Mouse (Mus musculus) megakaryocyte-erythroid progenitor cell, adult 5-6 weeks (primary cell): Measurements from ENCODE around the gene Mrpl21. TPM values are rescaled to one million over a fixed set of nuclear protein-coding genes. Genes with fewer than 3 reads are reported as not detected.
A peak's percentile ranks its signal among the peaks of the same experiment; 100 is the strongest.

ENCODE experiments used
- ATAC-seq: replicated peaks from 2 replicates; pipeline ENCODE4 v1.8.0; 2016; ENCODE audit warnings: mild to moderate bottlenecking, inconsistent platforms; ENCODE audit not compliant: severe bottlenecking, poor library complexity, low FRiP score, low TSS enrichment
- total RNA-seq, 2 experiments: library from RNA; stranded (forward) in 1 of 2; stranded (reverse) in 1 of 2; fragments of 200-1000, 215-1000 nt in 1 of 2; fragments of >200 nt in 1 of 2; fragmentation: Nextera tagmentation in 1 of 2; gene quantifications; 2 replicates each; pipeline ENCODE4 v1.2.3; 2014 to 2017

The Mrpl21 gene
- total RNA-seq, 2 experiments from 2014 or later, result 114 to 166 TPM

DNA sequence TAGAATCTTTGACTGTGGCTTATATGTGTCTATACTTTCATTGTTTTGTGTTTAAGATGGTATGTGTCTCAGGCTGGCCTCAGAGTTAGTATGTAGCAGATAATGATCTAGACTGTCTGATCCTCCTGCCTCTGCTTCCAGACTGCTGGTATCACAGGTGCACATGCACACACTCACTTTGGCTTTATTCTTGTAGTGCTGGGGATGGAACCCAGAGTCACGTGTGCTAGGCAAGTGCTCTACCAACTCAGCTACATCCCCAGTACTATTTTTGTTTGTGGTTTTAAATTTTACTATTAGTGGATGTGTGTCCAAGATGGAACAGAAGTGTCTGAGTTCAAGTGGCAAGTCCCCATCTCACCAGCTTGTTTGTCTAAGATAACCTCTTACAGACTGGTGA lies 10.3 kb downstream of the Mrpl21 start:
- no peak for ATAC-seq

- no peak for ATAC-seq
Measured at GRCm38 (mm10) chr19:3295245-3295644, 12.5 kb downstream of the Mrpl21 start.

DNA sequence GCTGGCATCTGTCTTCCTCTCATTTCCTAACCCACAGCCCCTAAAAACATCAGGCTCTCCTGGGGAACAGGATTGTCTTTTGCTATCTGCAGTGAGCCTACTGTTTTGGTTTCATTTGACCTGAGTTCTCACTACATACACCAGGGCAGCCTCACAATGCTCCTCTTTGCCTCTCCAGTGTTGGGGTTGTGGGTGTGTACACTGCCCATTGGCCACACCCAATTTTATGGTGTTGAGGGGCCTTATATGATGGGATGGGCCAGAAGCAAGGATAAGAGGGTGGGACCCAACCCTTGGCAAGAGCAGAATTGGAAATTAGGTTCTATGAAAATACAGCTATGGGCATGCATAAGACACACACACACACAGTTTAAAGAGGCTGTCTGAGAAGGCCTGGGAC lies 14.3 kb downstream of the Mrpl21 start:
- ATAC-seq, result peak; percentile 19

DNA sequence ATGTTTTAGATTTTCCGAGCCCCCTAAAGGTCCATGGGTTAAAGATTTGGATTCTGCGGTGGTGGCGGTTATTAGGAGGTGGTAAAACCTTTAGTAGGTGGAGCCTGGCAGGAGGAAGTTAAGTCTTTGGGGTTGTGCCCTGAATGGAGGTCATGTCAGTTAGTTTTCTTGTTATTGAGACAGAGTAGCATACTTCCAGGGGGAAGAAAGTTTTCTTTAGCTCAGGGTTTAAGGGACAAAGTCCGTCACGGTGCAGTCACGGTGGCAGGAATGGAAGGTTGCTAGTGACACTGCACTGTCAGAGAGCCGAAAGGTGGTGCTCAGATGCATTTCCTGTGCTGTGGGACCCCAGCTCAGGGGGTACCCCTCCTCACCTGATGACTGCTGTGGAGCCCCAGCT lies 15.1 kb downstream of the Mrpl21 start:
- ATAC-seq, result no peak

DNA sequence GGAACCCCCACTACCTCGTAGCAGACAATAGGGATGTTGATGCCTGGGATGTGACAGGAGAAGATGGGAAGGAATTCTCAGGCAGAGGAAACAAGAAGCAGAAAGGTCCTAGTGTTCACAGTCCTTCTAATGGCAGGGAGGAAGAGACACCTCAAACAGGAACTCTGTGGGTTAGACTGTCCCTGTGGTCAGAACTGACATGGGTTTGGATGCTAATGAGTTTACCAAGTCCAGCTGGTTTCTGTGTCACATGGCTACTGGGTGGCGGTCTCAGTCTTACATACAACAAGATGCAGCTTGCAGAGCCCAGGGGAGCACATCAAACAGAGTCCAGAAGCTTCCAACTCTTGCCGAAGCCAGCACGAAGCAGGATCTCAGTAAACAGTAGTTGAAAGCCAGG lies 21.3 kb downstream of the Mrpl21 start:
- no peak for ATAC-seq

DNA sequence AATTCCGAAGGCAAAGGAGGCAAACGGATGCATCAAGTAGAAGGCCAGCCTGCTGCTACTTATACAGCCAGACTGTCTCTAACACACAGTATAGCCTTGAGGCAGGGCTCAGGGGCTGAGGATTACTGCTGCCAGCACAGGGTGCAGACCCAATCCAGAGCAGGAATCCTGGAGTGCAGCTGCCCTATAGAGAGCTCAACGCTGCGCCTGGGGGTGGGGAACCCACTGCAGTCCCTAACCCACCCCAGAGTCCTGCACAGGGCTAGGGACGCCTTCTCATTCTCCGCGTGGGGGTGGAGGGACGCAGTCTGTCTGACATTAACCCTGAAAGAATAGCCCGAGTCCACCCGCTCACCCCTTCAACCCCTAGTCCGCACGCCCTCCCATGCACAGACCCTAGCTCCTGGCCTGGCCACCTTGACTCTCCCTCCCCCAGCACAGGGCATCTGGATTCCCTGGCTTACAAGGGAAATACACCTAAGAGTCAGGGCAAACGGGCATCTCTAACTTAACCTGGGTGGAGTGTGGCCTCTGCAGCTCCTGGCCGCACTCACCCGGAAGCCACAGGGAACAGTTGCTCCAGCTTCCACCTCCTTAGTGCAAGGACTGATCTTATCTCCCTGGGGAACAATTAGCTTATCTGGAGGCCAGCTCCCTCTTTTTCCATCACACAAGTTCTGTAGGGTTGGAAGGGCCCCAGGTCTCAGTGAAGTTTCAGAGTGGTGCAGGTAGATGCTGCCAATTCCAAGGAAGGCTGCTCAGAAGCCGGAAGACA lies 24.7 kb downstream of the Mrpl21 start:
- ATAC-seq, result no peak

DNA sequence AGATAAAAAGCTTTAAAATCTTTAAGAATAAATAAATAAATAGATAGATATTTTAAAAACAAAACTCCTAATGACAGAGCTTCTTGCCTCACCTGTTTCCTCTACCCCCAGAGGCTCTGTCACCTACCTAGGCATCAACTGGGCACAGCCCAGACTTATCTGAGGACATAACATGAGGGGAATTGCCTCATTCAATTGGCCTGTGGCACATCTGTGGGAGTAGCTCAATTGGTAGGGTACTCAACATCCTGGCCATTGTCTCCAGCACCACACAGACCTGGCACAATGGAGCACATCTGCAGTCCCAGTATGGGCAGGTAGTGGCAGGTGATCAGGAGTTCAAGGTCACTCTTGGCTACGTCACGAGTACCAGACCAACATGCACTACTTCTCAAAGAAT lies 36.6 kb downstream of the Mrpl21 start:
- ATAC-seq, result no peak

DNA sequence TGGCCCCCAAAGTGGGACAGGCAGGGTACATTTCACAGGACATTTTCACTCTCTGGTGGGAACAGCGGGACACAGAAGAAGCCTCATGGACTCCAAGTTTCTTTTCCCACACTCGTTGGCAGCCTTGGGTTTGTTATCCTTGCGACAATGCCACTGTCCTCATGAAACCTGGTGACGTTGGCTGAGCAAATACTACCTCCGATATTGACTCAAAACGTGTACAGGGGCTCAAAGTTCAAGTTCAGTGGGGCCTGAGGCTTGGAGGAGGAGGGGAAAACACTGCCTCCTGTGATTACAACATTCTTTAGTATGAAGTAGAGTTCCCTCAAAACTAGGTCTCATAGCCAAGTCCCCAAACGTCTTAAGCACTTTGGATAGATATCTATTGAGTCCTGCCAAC lies 37.4 kb downstream of the Mrpl21 start:
- no peak for ATAC-seq

DNA sequence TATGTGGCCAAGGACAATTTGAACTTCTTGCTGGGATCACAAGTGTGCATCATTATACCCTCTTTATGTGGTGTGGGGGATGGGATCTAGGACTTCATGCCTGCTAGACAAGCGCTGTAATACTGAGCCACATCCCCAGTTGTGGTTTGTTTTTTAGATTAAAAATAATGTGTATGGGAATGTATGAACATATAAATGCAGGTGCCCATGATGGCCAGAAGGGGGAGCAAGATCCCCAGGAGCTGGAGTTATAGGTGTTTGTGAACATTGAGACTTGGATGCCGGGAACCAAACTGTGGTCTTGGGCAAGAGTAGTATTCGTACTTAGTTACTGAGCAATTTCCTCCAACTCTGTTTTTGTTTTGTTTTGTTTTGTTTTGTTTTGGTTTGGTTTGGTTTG lies 38.1 kb downstream of the Mrpl21 start:
- ATAC-seq, result no peak

- ATAC-seq, result no peak
Measured at GRCm38 (mm10) chr19:3321617-3322016, 38.9 kb downstream of the Mrpl21 start.

- peak; percentile 39 for ATAC-seq
Measured at GRCm38 (mm10) chr19:3322261-3322969, 39.7 kb downstream of the Mrpl21 start, which contains the start of gene Cpt1a. Gene Cpt1a, plus strand, starts transcription at chr19:3322334.

- peak; percentile 57 for ATAC-seq
Measured at GRCm38 (mm10) chr19:3323201-3323621, 40.5 kb downstream of the Mrpl21 start.

DNA sequence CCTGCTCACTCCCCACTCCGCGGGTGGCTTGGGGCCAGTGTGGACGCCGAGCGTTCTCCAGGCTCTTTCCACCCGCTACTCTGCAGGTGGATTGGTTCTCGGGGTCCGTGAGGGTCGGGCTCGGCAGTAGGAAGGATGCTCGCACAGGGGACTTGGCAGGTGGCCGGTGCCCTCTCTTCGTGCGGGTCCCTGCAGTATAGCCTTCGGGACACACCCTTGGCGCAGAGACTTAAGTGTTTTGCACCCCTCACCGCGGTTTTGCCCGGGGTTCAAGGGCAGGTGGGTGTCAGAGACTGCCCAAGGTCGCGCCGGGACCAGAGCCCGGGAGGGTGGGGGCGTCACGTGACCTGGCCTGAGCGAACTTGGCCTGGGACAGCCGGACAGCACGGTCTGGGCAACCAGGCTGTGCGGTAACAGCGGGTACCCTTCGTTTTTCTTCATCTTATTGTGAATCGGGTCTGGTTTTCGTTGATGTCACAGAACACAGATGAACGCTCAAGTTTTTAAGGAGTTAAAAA lies 41.1 kb downstream of the Mrpl21 start:
- ATAC-seq, result no peak

- peak; percentile 13; the same call in 1 of the 2 replicates for ATAC-seq
Measured at GRCm38 (mm10) chr19:3324271-3324811, 41.6 kb downstream of the Mrpl21 start.

DNA sequence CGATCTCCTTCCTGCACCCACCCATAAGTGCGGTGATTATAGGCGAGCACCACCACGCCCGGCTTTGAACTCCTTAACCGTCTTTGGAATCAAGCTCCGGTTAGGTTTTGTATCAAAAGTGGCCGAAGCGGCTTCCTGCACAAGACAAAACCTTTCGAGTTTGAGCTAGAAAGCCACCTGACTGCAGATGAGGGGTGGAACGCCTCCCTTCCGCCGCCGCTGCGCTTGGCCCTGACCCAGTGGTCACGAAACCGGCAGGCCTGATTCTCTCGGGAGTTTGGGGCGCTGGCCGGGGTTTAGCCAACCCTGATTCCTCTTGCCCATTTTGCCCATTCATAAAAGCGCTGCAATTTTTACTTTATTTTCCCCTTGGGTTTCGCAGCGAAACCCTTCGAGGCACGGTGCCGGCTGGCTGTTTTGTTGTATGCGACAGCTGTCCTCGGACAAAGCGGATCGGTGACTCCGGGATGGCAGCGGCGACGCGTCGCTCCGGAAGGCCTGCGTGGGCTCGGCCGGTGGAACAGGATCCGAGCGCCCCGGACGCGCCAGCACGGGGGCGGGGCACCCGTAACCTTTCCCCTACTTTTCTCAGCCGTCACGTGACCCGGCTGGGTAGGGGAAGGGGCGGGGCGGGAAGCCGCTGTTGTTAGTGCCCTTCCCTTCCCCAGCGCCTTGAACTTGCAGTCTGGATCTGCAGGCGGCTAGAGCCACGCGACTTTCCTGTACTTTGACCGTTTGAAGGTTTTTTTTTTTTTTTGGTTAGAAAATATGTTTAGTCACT lies 42.4 kb downstream of the Mrpl21 start:
- ATAC-seq, result peak; percentile 23

DNA sequence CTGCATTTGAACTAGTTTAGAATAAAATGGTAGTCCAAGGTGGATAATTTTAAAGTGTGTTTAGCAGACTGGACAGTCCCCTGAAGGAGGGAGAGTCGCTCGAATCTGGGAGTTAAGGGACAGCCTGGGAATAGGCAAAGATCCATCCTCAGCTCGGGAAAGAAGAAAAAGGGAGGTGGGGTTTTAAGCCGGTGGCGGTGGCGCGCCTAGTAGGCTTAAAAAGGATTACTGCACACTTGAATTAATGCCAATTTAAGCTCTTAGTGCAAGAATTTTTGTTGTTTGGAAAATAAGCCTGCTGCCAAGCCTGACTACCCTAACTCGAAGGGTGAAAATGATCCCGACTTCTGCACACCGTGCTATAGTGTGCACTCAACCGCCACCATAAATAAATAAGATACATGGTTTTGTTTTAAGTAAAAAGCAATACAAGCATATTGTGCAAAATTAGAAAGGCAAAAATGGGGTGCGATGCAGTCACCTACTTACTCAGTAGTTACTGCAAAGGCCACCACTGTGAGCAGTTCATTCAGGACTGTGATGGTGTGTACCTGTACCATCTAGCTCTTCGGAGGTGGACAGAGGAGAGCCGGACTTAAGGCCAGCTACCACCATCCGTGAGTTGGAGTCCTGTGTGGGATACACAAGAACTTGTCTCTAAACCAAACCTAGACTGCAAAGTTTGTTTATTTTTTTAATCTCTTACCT lies 43.2 kb downstream of the Mrpl21 start:
- no peak for ATAC-seq

- no peak for ATAC-seq
Measured at GRCm38 (mm10) chr19:3326479-3327047, 43.9 kb downstream of the Mrpl21 start.

- ATAC-seq, result peak; percentile 36; the same call in 1 of the 2 replicates
Measured at GRCm38 (mm10) chr19:3333247-3333646, 50.5 kb downstream of the Mrpl21 start.
